ENCODE assay signal across 19 mouse cellular contexts in genomic region chr11:113258016-113258415, GRCm38 (mm10).
DNase-seq lines count a peak whose midpoint lies in the region; ATAC-seq lines count a peak whose summit lies in the region.
"Had no signal": no experiment of that assay in that cellular context is flagged by ENCODE, and none has a peak within 500 bp of the region (broad histone marks: within the 10 kb centered on the region; RNA-seq: fewer than 3 reads in every experiment).

No protein-coding gene starts in this region.

- no peak for ATAC-seq in midbrain, embryonic 14.5 days (ENCODE audit: low FRiP score, low TSS enrichment)
- ATAC-seq: forebrain, embryonic 14.5 days had no signal

- H3K36me3 ChIP-seq in midbrain, embryonic 14.5 days (ENCODE audit: control insufficient read depth, insufficient read depth, low read length): no peaks in the 10 kb centered on the region
- H3K36me3 ChIP-seq: embryonic facial prominence, embryonic 15.5 days; forebrain, embryonic 10.5 days; heart, embryonic 13.5 days; hindbrain, embryonic 15.5 days had no signal

- no peaks in the 10 kb centered on the region for H3K27me3 ChIP-seq in midbrain, embryonic 14.5 days (ENCODE audit: control insufficient read depth, insufficient read depth, low read length)
- H3K27me3 ChIP-seq: embryonic facial prominence, embryonic 15.5 days; heart, embryonic 13.5 days; hindbrain, embryonic 15.5 days had no signal

- H3K4me2 ChIP-seq in midbrain, embryonic 14.5 days (ENCODE audit: low read length): no peak overlapping the region
- H3K4me2 ChIP-seq: embryonic facial prominence, embryonic 15.5 days; heart, embryonic 13.5 days; hindbrain, embryonic 15.5 days had no signal

- 87% methylated on average over 6 of the region's 6 CpGs for WGBS in midbrain, embryonic 14.5 days

- 0 out of 2 replicates have a peak, but pooled peaks cover 10% of the 10 kb centered on the region for H3K4me1 ChIP-seq in midbrain, embryonic 14.5 days (ENCODE audit: control insufficient read depth, insufficient read depth, low read length)

- no peaks in the 10 kb centered on the region for H3K9me3 ChIP-seq in midbrain, embryonic 14.5 days (ENCODE audit: control insufficient read depth, low read length)
- H3K9me3 ChIP-seq: embryonic facial prominence, embryonic 15.5 days; forebrain, embryonic 10.5 days; heart, embryonic 13.5 days; hindbrain, embryonic 15.5 days had no signal

- no peak overlapping the region for H3K27ac ChIP-seq in midbrain, embryonic 14.5 days (replicated peaks; ENCODE audit: low read depth, low read length)
- H3K27ac ChIP-seq: embryonic facial prominence, embryonic 15.5 days; forebrain, embryonic 10.5 days; heart, embryonic 13.5 days; hindbrain, embryonic 15.5 days had no signal

- peak; percentile 63 to 71 for DNase-seq in cerebellum, postnatal 14 days
- DNase-seq in cerebellum, adult 11 months: no peak
- peak; percentile 7 for DNase-seq in kidney, postnatal 14 days
- no peak for DNase-seq in kidney, postnatal 25 days
- peak; percentile 63 for DNase-seq in testis, postnatal 10 days (ENCODE audit: low spot score)
- no peak for DNase-seq in testis, postnatal 14 days (ENCODE audit: low spot score)
- DNase-seq in midbrain, embryonic 14.5 days: no peak
- DNase-seq: adrenal gland, postnatal 10 days; cerebellum, adult 11-12 months; embryo, embryonic 11 days; gastrocnemius, postnatal 36 days; heart, adult 11 months; heart, postnatal 36 days had no signal

- no peak overlapping the region for H3K9ac ChIP-seq in midbrain, embryonic 14.5 days (replicated peaks; ENCODE audit: low read length)
- H3K9ac ChIP-seq: embryonic facial prominence, embryonic 15.5 days; heart, embryonic 13.5 days; hindbrain, embryonic 15.5 days had no signal

- H3K4me3 ChIP-seq in midbrain, embryonic 14.5 days (replicated peaks; ENCODE audit: low read depth, low read length): no peak overlapping the region
- H3K4me3 ChIP-seq: embryonic facial prominence, embryonic 15.5 days; erythroblast, embryonic 14.5 days; forebrain, embryonic 10.5 days; heart, embryonic 13.5 days; hindbrain, embryonic 15.5 days had no signal

Comparison
In these comparisons a context has a peak if more than half of its experiments do, and no peak if none do; other contexts are left out.
1. DNase-seq: peak in cerebellum, postnatal 14 days (2 of 2), kidney, postnatal 14 days (single experiment) and testis, postnatal 10 days (single experiment); none in cerebellum, adult 11 months (single experiment), kidney, postnatal 25 days (0 of 2), testis, postnatal 14 days (single experiment) and midbrain, embryonic 14.5 days (single experiment).